Mouse (Mus musculus): Measurements from ENCODE around the gene Alk. TPM values are rescaled to one million over a fixed set of nuclear protein-coding genes. Genes with fewer than 3 reads are reported as not detected.
A peak's percentile ranks its signal among the peaks of the same experiment; 100 is the strongest.

The Alk gene
- total and polyA plus RNA-seq, 3 experiments: 0.02 TPM; not detected in 2

DNA sequence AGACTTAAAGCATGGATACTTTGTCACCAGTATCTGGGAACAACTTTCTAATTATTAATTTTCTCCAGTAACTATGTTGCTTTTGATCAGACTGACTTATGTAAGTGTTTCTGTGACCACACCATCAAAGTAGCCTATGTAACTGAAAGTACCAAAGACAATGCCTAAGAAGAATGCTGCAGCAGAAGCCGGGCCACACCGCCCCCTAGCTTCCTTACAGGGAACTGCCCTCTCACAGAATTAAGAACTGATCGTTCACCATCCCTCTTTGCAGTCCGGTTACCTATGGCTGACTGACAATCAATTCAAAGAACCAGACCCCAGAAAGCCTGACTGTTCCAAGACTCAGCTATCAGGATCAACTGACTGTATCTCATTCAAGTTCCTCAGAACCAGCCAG lies 362.4 kb downstream of the Alk start:
- Histone ChIP-seq H3K4me3 (no peak overlapping the region), H3K4me1 (ENCODE audit: control insufficient read depth, insufficient read depth, low read length) (no peaks in the 10 kb centered on the region), H3K9ac (ENCODE audit: low read depth, low read length) (no peak overlapping the region), H3K36me3 (ENCODE audit: control insufficient read depth, insufficient read depth, low read length) (no peaks in the 10 kb centered on the region), H3K27me3 (ENCODE audit: control insufficient read depth, insufficient read depth, low read length) (no peaks in the 10 kb centered on the region), H3K27ac (no peak overlapping the region), H3K79me2 (replicated peaks; ENCODE audit: control insufficient read depth, insufficient read depth, low read length) (no peaks in the 10 kb centered on the region)
- intact Hi-C loops (cut with DNase I): loop anchor here (1.0 to 5.0 kb wide), 2 partner anchors 277 to 580 kb away; no protein-coding TSS in a partner anchor
- WGBS: 45% methylated on average over 4 of the region's 4 CpGs
- no peak for TF ChIP-seq POLR2A (IDR thresholded peaks at IDR 0.05; ENCODE audit: insufficient read depth, low read depth, low read length)
- peak; percentile 94 for TF ChIP-seq CTCF (IDR thresholded peaks at IDR 0.05)
- no peak for TF ChIP-seq EP300 (IDR thresholded peaks at IDR 0.05; ENCODE audit: insufficient read depth, low read depth, low read length)
- DNase-seq: peak; percentile 11 to 44

GRCm38 (mm10) chr17:72237315-72237714 lies 367.1 kb downstream of the Alk start:
- H3K4me1 ChIP-seq (ENCODE audit: control insufficient read depth, insufficient read depth, low read length): no peaks in the 10 kb centered on the region
- WGBS: 74% methylated on average over 1 of the region's 1 CpGs
- H3K9ac ChIP-seq (ENCODE audit: low read depth, low read length): no peak overlapping the region
- intact Hi-C loops (cut with DNase I): no loop called here
- no peak for TF ChIP-seq POLR2A (IDR thresholded peaks at IDR 0.05; ENCODE audit: insufficient read depth, low read depth, low read length)
- no peak for TF ChIP-seq EP300 (IDR thresholded peaks at IDR 0.05; ENCODE audit: insufficient read depth, low read depth, low read length)
- TF ChIP-seq CTCF (IDR thresholded peaks at IDR 0.05): no peak
- H3K4me3 ChIP-seq: no peak overlapping the region
- H3K27ac ChIP-seq: no peak overlapping the region
- no peaks in the 10 kb centered on the region for H3K36me3 ChIP-seq (ENCODE audit: control insufficient read depth, insufficient read depth, low read length)
- no peaks in the 10 kb centered on the region for H3K79me2 ChIP-seq (replicated peaks; ENCODE audit: control insufficient read depth, insufficient read depth, low read length)
- no peaks in the 10 kb centered on the region for H3K27me3 ChIP-seq (ENCODE audit: control insufficient read depth, insufficient read depth, low read length)
- peak; percentile 6 to 25 for DNase-seq

- DNase-seq: no peak
- Histone ChIP-seq H3K27me3 (ENCODE audit: control insufficient read depth, insufficient read depth, low read length) (no peaks in the 10 kb centered on the region), H3K36me3 (ENCODE audit: control insufficient read depth, insufficient read depth, low read length) (no peaks in the 10 kb centered on the region), H3K79me2 (replicated peaks; ENCODE audit: control insufficient read depth, insufficient read depth, low read length) (no peaks in the 10 kb centered on the region), H3K27ac (no peak overlapping the region), H3K4me1 (ENCODE audit: control insufficient read depth, insufficient read depth, low read length) (no peaks in the 10 kb centered on the region), H3K9ac (ENCODE audit: low read depth, low read length) (no peak overlapping the region), H3K4me3 (no peak overlapping the region)
- intact Hi-C loops (cut with DNase I): no loop called here
- TF ChIP-seq CTCF (IDR thresholded peaks at IDR 0.05): no peak
- no peak for TF ChIP-seq EP300 (IDR thresholded peaks at IDR 0.05; ENCODE audit: insufficient read depth, low read depth, low read length)
- TF ChIP-seq POLR2A (IDR thresholded peaks at IDR 0.05; ENCODE audit: insufficient read depth, low read depth, low read length): no peak
- WGBS: 79% methylated on average over 7 of the region's 7 CpGs
Measured at GRCm38 (mm10) chr17:72230891-72231290, 373.5 kb downstream of the Alk start.

GRCm38 (mm10) chr17:72218816-72219215 lies 385.6 kb downstream of the Alk start:
- H3K9ac ChIP-seq (ENCODE audit: low read depth, low read length): no peak overlapping the region
- no peak for DNase-seq
- no peaks in the 10 kb centered on the region for H3K4me1 ChIP-seq (ENCODE audit: control insufficient read depth, insufficient read depth, low read length)
- H3K27me3 ChIP-seq (ENCODE audit: control insufficient read depth, insufficient read depth, low read length): no peaks in the 10 kb centered on the region
- WGBS: 83% methylated on average over 3 of the region's 3 CpGs
- no peaks in the 10 kb centered on the region for H3K79me2 ChIP-seq (replicated peaks; ENCODE audit: control insufficient read depth, insufficient read depth, low read length)
- H3K4me3 ChIP-seq: no peak overlapping the region
- H3K27ac ChIP-seq: no peak overlapping the region
- no peaks in the 10 kb centered on the region for H3K36me3 ChIP-seq (ENCODE audit: control insufficient read depth, insufficient read depth, low read length)
- intact Hi-C loops (cut with DNase I): no loop called here
- no peak for TF ChIP-seq POLR2A (IDR thresholded peaks at IDR 0.05; ENCODE audit: insufficient read depth, low read depth, low read length)

- WGBS: 58% methylated on average over 6 of the region's 6 CpGs
- Histone ChIP-seq H3K9ac (ENCODE audit: low read depth, low read length) (no peak overlapping the region), H3K4me3 (no peak overlapping the region), H3K36me3 (ENCODE audit: control insufficient read depth, insufficient read depth, low read length) (no peaks in the 10 kb centered on the region), H3K4me1 (ENCODE audit: control insufficient read depth, insufficient read depth, low read length) (no peaks in the 10 kb centered on the region), H3K27ac (no peak overlapping the region), H3K79me2 (replicated peaks; ENCODE audit: control insufficient read depth, insufficient read depth, low read length) (no peaks in the 10 kb centered on the region), H3K27me3 (ENCODE audit: control insufficient read depth, insufficient read depth, low read length) (no peaks in the 10 kb centered on the region)
- intact Hi-C loops (cut with DNase I): no loop called here
- no peak for DNase-seq
- TF ChIP-seq EP300 (IDR thresholded peaks at IDR 0.05; ENCODE audit: insufficient read depth, low read depth, low read length) (no peak), CTCF (IDR thresholded peaks at IDR 0.05) (no peak), POLR2A (IDR thresholded peaks at IDR 0.05; ENCODE audit: insufficient read depth, low read depth, low read length) (no peak)
Measured at GRCm38 (mm10) chr17:72197576-72197975, 406.9 kb downstream of the Alk start.

DNA sequence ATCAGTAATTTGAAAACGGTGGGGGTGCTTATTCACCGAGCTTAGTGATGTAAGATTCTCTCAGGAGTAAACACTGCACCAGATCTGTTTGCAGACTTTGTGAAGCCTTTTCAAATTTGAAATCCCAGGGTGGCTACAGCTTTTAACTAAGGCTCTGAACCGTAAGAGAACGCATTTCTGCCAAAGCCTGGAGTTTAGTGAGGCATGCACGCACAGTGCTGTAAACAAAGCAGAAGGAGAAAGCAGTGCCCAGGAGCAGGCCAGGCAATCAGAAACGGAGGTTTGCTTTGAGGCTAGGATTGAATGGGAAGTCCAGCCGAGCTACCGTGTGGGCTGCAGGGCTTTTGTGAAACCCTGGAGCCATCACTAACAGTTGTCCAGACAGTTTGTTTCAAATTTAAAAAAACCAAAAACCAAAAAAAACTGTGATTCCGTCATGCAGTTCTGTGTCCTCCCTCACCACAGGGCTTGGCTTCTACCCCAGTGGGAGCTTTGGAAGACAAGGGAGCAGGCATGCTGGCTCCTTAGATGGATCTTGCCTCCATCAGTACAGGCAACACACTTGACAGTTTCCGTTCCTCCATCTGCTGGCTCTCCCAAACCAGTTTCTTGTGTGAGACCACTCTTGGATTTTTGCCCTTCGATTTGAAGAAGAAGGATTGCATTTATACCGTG lies 409.3 kb downstream of the Alk start:
- no peak overlapping the region for H3K27ac ChIP-seq
- no peak for TF ChIP-seq CTCF (IDR thresholded peaks at IDR 0.05)
- no peak for TF ChIP-seq EP300 (IDR thresholded peaks at IDR 0.05; ENCODE audit: insufficient read depth, low read depth, low read length)
- TF ChIP-seq POLR2A (IDR thresholded peaks at IDR 0.05; ENCODE audit: insufficient read depth, low read depth, low read length): no peak
- H3K9ac ChIP-seq (ENCODE audit: low read depth, low read length): no peak overlapping the region
- H3K4me3 ChIP-seq: no peak overlapping the region
- no peak for DNase-seq
- no peaks in the 10 kb centered on the region for H3K4me1 ChIP-seq (ENCODE audit: control insufficient read depth, insufficient read depth, low read length)
- no peaks in the 10 kb centered on the region for H3K79me2 ChIP-seq (replicated peaks; ENCODE audit: control insufficient read depth, insufficient read depth, low read length)
- H3K27me3 ChIP-seq (ENCODE audit: control insufficient read depth, insufficient read depth, low read length): no peaks in the 10 kb centered on the region
- no peaks in the 10 kb centered on the region for H3K36me3 ChIP-seq (ENCODE audit: control insufficient read depth, insufficient read depth, low read length)
- intact Hi-C loops (cut with DNase I): no loop called here
- WGBS: 53% methylated on average over 12 of the region's 12 CpGs
